ENCODE assay signal across 22 mouse cellular contexts in the genomic region with DNA sequence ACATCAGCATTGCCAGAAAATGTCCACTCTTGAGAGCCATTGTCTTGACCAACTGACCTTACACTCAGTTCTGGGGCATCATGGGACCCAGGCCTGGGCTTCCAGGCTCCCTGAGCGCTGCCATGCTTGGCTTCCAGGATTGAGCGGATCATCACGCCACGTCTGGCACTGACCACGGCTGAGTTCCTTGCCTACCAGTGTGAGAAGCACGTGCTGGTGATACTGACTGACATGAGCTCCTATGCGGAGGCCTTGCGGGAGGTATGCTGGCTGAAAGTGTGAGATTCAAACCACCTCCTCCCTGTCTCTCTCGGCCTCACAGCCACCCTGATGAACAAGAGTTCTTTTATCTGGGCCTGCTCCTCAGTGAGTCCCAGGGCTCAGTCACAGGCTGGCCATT. TPM values are rescaled to one million over a fixed set of nuclear protein-coding genes. Genes with fewer than 3 reads are reported as not detected.
"Had no signal": no experiment of that assay in that cellular context is flagged by ENCODE, and none has a peak within 500 bp of the region (broad histone marks: within the 10 kb centered on the region; RNA-seq: fewer than 3 reads in every experiment).

No protein-coding gene starts in this region.

- DNase-seq: left cerebral cortex, postnatal 4 days; liver; liver, embryonic 13.5 days; liver, postnatal 0 days; lung, adult 18-20 months; lung, adult 2 months; lung, embryonic 14.5 days; lung, postnatal 10 days; lung, postnatal 14 days; lung, postnatal 36 days; lung, postnatal 4 days; midbrain, embryonic 14.5 days had no signal

RNA-seq across cellular contexts. Expression of a gene that starts 6.4 kb away (rescaled TPM):
- total RNA-seq: left cerebral cortex, postnatal 10 days; left cerebral cortex, postnatal 14 days; left cerebral cortex, postnatal 25 days; left cerebral cortex, postnatal 36 days; left cerebral cortex, postnatal 4 days; liver, adult 2 months; megakaryocyte progenitor cell, adult 5-6 weeks; megakaryocyte, adult 5-6 weeks; megakaryocyte-erythroid progenitor cell, adult 5-6 weeks; midbrain, postnatal 0 days; monocyte, adult 5-6 weeks had no signal

RNA-seq across cellular contexts. Expression of a gene that starts 13.3 kb away (rescaled TPM):
- total RNA-seq: left cerebral cortex, postnatal 14 days; left cerebral cortex, postnatal 25 days; left cerebral cortex, postnatal 36 days; liver, adult 2 months; megakaryocyte progenitor cell, adult 5-6 weeks; megakaryocyte, adult 5-6 weeks; megakaryocyte-erythroid progenitor cell, adult 5-6 weeks; monocyte, adult 5-6 weeks had no signal

RNA-seq across cellular contexts. Expression of a gene that starts 45.0 kb away (rescaled TPM):
- total RNA-seq: left cerebral cortex, postnatal 10 days; left cerebral cortex, postnatal 14 days; left cerebral cortex, postnatal 25 days; left cerebral cortex, postnatal 36 days; left cerebral cortex, postnatal 4 days; liver, adult 2 months; megakaryocyte progenitor cell, adult 5-6 weeks; megakaryocyte, adult 5-6 weeks; megakaryocyte-erythroid progenitor cell, adult 5-6 weeks; midbrain, postnatal 0 days; monocyte, adult 5-6 weeks had no signal
